Mouse (Mus musculus): ENCODE results near the gene Dcaf17. TPM values are rescaled to one million over a fixed set of nuclear protein-coding genes. Genes with fewer than 3 reads are reported as not detected.

Dcaf17 gene
- polyA plus RNA-seq, 1 experiment = 2.4 TPM

Other genes starting within 250 kb of the Dcaf17 start
- 10.0 and 12.1 TPM in 2 replicates for gene Tlk1, start 229.6 kb upstream of the Dcaf17 start, polyA plus RNA-seq (2012; rRNA removed)
- 3.3 and 4.0 TPM in 2 replicates for gene Mettl8, start 255 bp downstream of the Dcaf17 start, polyA plus RNA-seq (2012; rRNA removed)
- gene Cybrd1, start 62.6 kb downstream of the Dcaf17 start, polyA plus RNA-seq (2012; rRNA removed) = 1.7 and 2.6 TPM in 2 replicates
- 20.7 and 21.5 TPM in 2 replicates for gene Dync1i2, start 156.4 kb downstream of the Dcaf17 start, polyA plus RNA-seq (2012; rRNA removed)